Mouse (Mus musculus): ENCODE data around the gene March11. TPM values are rescaled to one million over a fixed set of nuclear protein-coding genes. Genes with fewer than 3 reads are reported as not detected.

The March11 gene
- total RNA-seq, 2 experiments from 2014 or later = 12.4 to 13.5 TPM

DNA sequence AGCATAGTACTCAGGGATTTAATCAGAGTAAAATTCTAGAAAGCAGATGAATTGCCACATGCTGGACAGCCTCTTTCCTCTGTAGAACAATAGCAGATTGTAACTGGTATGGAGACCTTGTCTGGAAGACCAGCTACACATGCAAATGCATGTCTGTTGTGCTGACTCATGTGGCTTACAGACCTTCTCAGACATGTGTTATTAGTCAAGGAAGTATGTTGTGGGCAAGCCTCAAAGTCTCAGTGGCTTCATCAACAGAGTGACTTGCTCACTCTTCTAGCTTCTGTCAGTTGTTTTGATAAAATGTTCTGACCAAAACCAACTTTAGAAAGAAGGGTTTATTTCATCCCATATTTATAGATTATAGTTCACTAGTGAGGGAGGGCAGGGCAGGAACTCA lies 44.8 kb downstream of the March11 start:
- intact Hi-C loops (cut with DNase I) = no loop called here
- DNase-seq (ENCODE audit: extremely low spot score in 1 of 2, low spot score in 2 of 2) = no peak

DNA sequence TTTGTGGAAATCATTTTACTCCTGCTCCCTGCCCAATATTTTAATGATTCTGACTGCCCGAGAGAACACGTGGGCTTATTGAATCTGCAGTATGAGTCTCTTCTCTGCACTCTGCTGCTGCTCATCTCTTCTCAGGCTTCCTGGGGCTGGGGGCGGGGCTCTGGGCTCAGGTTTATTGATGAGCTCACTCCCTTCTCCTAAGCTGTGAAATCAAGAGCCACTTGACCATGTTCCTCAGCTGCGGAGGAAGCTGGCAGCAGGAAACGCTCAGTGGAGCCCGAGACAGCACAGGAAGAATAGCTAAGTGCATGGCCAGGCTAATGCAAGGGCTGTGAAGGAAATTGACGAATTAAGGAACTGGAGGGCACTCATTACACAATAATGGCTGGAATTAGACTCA lies 56.5 kb downstream of the March11 start:
- intact Hi-C loops (cut with DNase I) = no loop called here
- peak in 1 of 2 experiments; percentile 33 for DNase-seq (ENCODE audit: extremely low spot score in 1 of 2, low spot score in 2 of 2)

DNA sequence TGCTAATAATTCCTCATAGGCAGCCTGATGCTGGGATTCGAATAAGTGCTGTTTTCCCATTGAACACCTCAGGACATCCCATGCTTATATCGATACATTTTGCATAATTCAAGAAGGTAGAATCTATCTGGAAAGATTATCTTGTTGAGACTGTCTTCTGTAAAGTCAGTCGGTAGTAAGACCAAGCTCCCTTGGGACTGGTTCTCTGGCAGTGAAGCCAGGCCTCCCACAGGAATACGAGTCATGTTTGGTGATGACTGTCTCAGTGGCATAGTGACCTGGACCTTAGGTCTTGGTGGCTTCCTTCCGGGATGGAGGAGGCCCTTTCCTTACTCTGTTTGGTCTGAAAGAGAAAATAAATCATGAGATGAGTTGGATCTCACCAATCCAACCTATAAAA lies 57.7 kb downstream of the March11 start:
- no peak for DNase-seq (ENCODE audit: extremely low spot score in 1 of 2, low spot score in 2 of 2)
- intact Hi-C loops (cut with DNase I) = no loop called here

DNA sequence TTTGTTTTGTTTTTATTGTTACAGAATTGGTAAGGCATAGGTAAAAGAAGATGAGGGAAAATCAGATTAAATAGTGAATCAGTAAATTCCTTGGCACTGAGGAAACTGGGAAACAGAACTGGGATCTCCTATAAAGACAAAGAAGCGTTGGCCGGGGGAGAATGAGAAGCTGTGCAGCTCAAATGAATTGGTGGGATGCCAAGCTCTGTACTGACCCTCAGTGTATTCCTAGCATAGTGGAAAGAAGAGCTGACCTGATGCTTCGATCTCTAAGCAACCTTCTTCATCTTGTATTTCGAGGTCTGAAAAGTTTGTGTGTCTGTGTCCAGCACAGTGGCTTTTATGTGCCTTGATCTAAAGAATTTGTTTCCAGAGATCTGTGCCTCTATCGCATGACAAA lies 64.9 kb downstream of the March11 start:
- DNase-seq (ENCODE audit: extremely low spot score in 1 of 2, low spot score in 2 of 2) = no peak
- intact Hi-C loops (cut with DNase I) = no loop called here

DNA sequence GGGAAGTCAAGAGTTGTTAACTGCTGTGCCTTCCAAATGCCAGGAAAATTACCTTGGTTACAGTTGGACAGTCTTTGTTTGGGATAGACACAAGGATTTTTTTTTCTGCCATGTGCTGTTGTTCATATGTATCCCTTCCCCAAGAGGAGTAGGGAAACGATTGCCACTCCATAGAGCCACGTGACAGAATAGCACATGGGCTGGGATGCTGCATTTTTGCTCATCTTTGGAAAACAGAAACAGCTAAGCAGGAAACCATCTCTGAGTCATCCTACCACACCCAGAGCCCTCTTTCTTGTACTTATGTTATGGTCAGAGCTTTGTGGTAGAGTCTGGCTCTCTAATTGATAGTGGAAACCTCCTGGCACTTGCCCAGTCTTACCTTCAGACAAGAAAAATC lies 65.4 kb downstream of the March11 start:
- intact Hi-C loops (cut with DNase I) = no loop called here
- DNase-seq (ENCODE audit: extremely low spot score in 1 of 2, low spot score in 2 of 2) = no peak

DNA sequence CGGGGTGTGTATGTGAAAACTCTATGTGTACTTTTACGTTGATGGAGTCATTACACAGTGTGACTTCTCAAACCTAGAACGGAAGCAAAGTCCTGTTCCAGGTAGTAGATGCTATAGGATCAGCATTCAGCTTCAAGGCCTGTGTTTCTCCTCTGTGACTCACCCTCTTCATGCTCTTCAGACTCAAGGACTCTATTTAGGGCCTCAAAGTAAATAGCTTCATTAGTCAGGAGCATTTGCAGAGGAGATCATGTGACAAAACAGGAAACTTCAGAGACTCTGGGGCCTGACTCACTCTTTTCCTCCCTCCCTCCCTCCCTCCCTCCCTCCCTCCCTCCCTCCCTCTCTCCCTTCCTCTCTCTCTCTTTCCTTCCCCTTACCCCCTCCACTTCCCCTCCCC lies 66.1 kb downstream of the March11 start:
- DNase-seq (ENCODE audit: extremely low spot score in 1 of 2, low spot score in 2 of 2) = no peak
- intact Hi-C loops (cut with DNase I) = no loop called here

DNA sequence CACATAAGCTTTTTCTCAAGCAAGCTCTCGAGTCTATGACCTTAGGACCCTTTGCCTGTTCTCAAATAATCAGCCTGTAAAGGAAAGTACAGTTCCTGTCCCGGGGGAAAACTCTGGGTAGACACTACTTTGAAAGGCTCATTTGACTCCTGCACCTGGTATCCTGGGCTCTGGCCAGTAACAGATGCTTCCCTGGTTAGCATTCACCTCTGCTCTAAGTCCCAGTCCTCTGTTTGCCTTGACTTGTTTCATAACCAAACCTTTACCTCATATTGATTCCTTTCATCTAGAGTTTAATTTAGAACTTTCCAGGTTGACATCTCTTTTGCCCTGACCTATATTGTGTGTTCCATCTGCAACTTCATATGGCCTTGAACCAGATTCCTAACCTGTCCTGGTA lies 68.5 kb downstream of the March11 start:
- intact Hi-C loops (cut with DNase I) = no loop called here
- no peak for DNase-seq (ENCODE audit: extremely low spot score in 1 of 2, low spot score in 2 of 2)

DNA sequence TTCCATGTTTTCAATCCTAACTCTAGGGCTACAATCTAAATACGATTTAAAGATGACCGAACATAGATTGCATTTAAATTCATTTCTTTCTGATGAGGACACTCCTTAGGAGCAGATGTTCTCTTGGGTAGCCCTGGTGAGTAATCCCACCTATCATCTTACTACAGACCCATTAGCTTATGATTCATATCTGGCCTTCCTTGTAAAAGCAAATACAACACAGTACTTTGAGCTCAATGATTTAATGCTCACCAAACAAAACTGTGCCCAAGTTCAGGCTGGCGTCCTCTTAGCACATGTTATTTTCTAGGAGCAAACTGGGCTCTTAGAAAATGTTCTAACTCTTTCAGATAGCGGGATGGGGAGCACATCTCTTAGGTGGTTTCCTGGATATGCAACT lies 70.0 kb downstream of the March11 start:
- intact Hi-C loops (cut with DNase I) = no loop called here
- no peak for DNase-seq (ENCODE audit: extremely low spot score in 1 of 2, low spot score in 2 of 2)

DNA sequence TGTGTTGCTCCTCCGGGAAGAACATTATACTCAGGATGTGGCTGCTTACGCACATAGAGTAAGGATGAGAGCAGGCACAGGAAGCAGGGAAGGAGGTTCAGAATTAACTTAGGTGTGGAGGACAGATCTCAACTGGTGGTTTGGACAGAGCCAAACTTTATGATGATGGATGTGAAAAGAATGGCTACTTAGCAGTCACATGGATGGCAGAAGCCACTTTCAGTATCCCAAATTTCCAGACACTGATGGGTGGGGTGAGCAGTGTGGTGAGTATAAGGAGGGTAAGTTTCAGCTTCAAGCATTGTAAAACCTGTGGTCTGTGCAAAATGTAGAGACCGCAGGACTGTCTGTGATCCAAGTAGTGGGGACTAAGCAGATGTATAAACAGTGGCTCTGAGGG lies 71.0 kb downstream of the March11 start:
- no peak for DNase-seq (ENCODE audit: extremely low spot score in 1 of 2, low spot score in 2 of 2)
- intact Hi-C loops (cut with DNase I) = no loop called here

DNA sequence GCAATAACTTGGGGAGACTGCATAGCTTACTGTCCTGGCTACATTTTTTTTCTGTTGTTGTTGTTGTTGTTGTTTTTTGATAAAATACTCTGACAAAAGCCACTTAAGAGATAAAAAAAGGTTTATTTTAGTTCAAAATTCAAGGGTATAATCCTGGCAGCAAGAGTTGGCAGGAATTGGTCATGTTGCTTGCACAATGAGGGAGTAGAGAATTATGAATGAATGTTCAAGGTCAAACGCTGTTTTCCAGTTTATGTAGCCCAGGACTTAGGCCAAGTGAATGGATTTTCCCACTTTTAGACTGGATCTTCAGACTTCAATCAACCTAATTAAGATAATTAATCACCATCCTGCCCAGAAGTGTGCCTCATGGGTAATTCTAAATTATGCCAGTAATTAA lies 72.0 kb downstream of the March11 start:
- no peak for DNase-seq (ENCODE audit: extremely low spot score in 1 of 2, low spot score in 2 of 2)
- intact Hi-C loops (cut with DNase I) = no loop called here

DNA sequence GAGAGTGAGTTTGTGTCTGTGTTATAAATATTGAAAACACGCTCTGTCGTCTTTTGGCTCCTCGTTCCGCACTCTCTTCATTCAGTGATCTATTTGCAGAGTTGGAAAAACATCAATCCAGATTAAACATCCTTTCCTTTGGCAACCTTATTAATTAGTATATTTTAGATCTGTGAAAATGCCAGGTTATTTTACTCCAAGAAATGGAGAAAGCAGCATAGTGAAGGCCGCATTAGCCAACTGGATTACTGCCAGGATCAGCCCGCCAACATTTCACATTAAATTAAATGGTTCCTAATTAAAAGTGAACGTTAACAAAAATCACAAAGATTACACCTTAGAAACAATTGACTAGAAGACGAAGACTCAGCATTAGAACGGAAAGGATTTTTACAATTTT lies 81.2 kb downstream of the March11 start:
- DNase-seq (ENCODE audit: extremely low spot score in 1 of 2, low spot score in 2 of 2) = no peak
- intact Hi-C loops (cut with DNase I) = no loop called here

DNA sequence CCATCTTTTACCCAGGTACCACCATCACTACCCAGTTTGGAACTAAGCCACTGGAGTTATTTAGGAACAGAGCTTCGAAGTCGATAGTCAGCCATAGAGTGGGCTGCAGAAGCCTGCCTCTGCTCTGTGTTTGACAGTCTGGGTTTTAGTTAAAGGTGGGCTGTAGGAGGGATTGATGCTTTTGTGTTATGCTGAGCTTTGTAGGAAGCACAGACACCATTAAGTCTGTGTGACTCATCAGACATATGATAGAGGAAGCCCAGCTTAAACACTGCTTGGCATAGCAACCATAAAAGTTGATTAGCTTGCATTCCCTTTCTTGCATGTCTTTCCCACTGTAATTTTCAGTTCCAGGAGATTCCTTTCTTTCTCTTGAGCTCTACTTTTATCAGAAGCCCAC lies 87.7 kb downstream of the March11 start:
- DNase-seq (ENCODE audit: extremely low spot score in 1 of 2, low spot score in 2 of 2) = no peak
- intact Hi-C loops (cut with DNase I) = no loop called here

DNA sequence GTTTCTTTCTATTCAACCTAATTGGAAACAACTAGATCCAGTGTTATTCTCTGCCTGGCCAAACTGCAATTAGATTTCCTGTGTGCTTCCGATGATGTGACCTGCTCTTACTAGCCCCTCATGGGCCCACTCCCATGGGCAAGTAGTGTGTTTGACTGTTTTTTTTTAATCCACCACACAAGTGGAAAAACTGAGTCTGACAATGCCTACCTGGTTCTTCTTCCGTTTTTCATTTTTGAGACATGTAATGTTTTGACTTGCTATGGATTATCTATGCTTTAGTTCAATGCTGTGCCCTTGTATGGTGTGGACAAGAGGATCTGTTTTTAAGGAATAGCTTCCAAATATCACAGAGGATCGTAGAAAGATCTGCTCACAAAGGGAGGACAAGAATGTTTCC lies 116.4 kb downstream of the March11 start:
- DNase-seq (ENCODE audit: extremely low spot score in 1 of 2, low spot score in 2 of 2) = no peak
- intact Hi-C loops (cut with DNase I) = no loop called here

DNA sequence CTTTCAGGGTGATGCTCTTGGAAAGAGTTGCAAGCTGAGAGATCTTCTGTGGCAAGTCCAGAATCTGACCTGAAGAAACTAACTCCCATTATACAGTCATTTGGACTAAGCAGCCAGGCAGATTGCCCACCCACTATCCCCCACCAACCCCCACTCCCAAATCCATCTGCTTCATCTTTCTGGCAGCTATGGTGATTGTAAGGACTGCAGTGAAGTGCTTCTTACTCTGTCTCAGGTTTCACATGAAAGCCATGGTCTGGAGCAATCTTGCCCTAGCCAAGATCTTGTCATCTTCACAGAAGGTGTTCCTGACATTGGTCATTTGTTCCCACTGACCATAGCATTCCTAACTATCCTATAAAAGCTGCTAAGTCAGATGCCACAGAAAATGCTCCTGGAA lies 117.4 kb downstream of the March11 start:
- DNase-seq (ENCODE audit: extremely low spot score in 1 of 2, low spot score in 2 of 2) = no peak
- intact Hi-C loops (cut with DNase I) = no loop called here

DNA sequence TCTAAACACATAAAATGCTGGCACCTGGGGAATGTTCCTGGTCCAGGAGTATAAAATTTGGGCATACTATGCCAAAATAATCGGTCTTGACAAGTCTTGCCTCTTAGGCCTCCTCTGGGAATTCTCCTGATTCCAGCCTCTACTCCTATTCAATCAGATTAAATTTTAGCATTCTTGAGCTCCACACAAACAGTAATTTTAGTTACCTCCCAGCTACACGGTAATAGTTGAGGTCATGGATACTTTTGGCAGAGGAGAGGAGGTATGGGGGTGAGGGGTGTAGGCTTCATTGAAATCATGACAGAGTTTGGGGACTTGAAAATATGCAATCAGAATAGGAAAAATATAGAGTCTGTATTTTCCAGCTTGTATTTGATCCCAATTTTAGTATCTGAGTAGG lies 121.7 kb downstream of the March11 start:
- intact Hi-C loops (cut with DNase I) = no loop called here
- no peak for DNase-seq (ENCODE audit: extremely low spot score in 1 of 2, low spot score in 2 of 2)

DNA sequence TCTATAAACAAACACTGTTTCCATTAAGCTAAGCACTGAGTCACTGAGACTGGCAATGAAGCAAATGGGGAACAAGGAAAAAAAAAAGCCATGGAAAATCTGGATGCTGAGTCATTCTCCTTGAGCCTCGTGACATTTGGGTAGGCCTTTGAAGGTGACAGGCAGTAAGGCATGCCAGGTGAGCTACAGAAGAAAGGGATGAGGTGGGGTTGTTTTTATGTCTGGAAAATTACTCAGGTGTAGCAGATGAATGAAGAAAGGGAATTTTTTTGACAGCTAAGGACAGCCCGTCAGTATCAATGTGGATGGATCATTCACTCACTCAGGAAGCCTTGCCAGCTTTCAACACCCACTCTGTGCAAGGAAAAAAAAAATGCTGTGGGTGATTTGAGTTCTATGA lies 123.8 kb downstream of the March11 start:
- intact Hi-C loops (cut with DNase I) = no loop called here
- DNase-seq (ENCODE audit: extremely low spot score in 1 of 2, low spot score in 2 of 2) = no peak

DNA sequence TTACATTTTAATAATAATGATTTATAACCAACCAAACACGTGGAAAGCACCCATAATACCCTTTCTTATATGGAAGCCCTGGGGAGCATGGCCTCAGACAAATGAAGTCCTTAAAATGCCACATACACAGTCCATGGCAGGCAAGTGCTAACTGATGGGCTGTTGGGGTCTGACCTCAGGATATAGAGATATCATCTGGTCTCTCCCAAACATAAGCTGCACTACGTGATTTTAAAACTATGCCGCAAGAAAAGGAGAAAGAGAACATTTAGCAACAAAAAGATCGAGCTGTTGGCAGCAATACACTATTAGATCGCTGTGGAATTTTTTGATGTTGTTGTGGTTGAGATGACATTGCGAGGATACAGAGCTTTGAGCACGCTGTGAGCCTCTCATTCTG lies 126.9 kb downstream of the March11 start:
- no peak for DNase-seq (ENCODE audit: extremely low spot score in 1 of 2, low spot score in 2 of 2)
- intact Hi-C loops (cut with DNase I) = no loop called here

DNA sequence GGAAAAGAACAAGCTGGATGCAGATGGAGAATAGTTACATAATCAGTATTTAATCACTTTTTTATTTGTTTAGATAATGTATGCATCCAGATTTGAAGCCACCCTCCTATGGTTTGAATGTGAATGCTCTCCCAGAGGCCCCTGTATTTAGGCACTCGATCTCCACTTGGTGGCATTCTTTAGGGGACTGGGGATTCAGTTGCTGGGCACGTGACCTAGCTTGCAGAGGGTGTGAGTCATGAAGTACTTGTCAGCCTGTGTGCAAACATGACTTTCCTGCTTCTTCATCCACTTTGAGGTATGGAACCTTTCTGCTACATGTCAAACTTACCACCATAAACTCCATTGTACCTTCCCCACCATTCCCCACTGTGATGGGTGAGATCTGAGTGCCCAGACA lies 128.3 kb downstream of the March11 start:
- DNase-seq (ENCODE audit: extremely low spot score in 1 of 2, low spot score in 2 of 2) = no peak
- intact Hi-C loops (cut with DNase I) = no loop called here
